Mouse (Mus musculus) spleen, adult 2 months (tissue): Measurements from ENCODE around the gene Amz2. TPM values are rescaled to one million over a fixed set of nuclear protein-coding genes. Genes with fewer than 3 reads are reported as not detected.

Experiments used
- DNase-seq, 2 experiments: peaks; one replicate each; pipeline versions ENCODE4 v3.0.0 to v3.0.0-alpha.2; 2012 to 2021; ENCODE audit warnings: low spot score in 2 of 2, low read depth in 1 of 2
- H3K27ac ChIP-seq: fragments of 200-500 bp; 2 replicates; pipeline ENCODE4 v1.5.1; 2012; ENCODE audit warnings: low read length, inconsistent platforms; ENCODE audit not compliant: insufficient read depth
- H3K27me3 ChIP-seq: fragments of 200-500 bp; 2 replicates; pipeline ENCODE4 v1.6.1; 2012; ENCODE audit warnings: mild to moderate bottlenecking, moderate library complexity, low read length, inconsistent platforms; ENCODE audit not compliant: control insufficient read depth, insufficient read depth
- H3K36me3 ChIP-seq: fragments of 200-500 bp; 2 replicates; pipeline ENCODE4 v1.6.1; 2012; ENCODE audit warnings: mild to moderate bottlenecking, low read length, inconsistent platforms; ENCODE audit not compliant: control insufficient read depth, insufficient read depth
- H3K4me1 ChIP-seq: fragments of 200-500 bp; 2 replicates; pipeline ENCODE4 v1.6.1; 2011; ENCODE audit warnings: inconsistent platforms; ENCODE audit not compliant: control insufficient read depth, insufficient read depth, insufficient read length
- H3K4me3 ChIP-seq: fragments of 200-500 bp; 2 replicates; pipeline ENCODE4 v1.5.1; 2011; ENCODE audit warnings: mild to moderate bottlenecking, inconsistent platforms; ENCODE audit not compliant: insufficient read depth, insufficient read length; ENCODE audit errors: extremely low read depth
- CTCF ChIP-seq: fragments of 200-500 bp; IDR thresholded peaks from 2 replicates; pipeline ENCODE4 v1.5.1; 2011; ENCODE audit warnings: mild to moderate bottlenecking, inconsistent platforms; ENCODE audit not compliant: insufficient read depth, insufficient read length, insufficient replicate concordance; ENCODE audit errors: extremely low read depth
- POLR2A ChIP-seq: fragments of 200-500 bp; IDR thresholded peaks from 2 replicates; pipeline ENCODE4 v1.6.1; 2011; ENCODE audit warnings: low read depth, low read length, inconsistent platforms
- WGBS: fragments of 180-500 bp; shearing (Covaris S2); methylation state at CpG from one replicate; pipeline ENCODE4 v1.1.7; 2018; 5-methylcytosine and 5-hydroxymethylcytosine counted together
- polyA plus RNA-seq: library from polyadenylated mRNA; depleted of rRNA; stranded (reverse); fragments of >200 nt; gene quantifications from 2 replicates; pipeline ENCODE4 v1.2.3, GENCODE M21; 2012

Gene Amz2
- polyA plus RNA-seq, 1 experiment, result 16.5 TPM

- WGBS, result 87% methylated on average over 16 of the region's 16 CpGs
- H3K27ac ChIP-seq, result no peak overlapping the region
- H3K36me3 ChIP-seq, result no peaks in the 10 kb centered on the region
- DNase-seq, result no peak
- H3K4me3 ChIP-seq, result no peak overlapping the region
- no peaks in the 10 kb centered on the region for H3K27me3 ChIP-seq
- H3K4me1 ChIP-seq, result peaks cover 6% of the 10 kb centered on the region; the same call in 1 of the 2 replicates
- TF ChIP-seq CTCF, result no peak
- TF ChIP-seq POLR2A, result no peak
These were observed 52.0 kb downstream of the Amz2 start for GRCm38 (mm10) chr11:109477606-109478380.

- 29% methylated on average over 16 of the region's 16 CpGs for WGBS
- peaks cover 6% of the 10 kb centered on the region; the same call in 1 of the 2 replicates for H3K4me1 ChIP-seq
- H3K27ac ChIP-seq, result no peak overlapping the region; the same call in 1 of the 2 replicates
- H3K4me3 ChIP-seq, result no peak overlapping the region
- H3K27me3 ChIP-seq, result no peaks in the 10 kb centered on the region
- H3K36me3 ChIP-seq, result no peaks in the 10 kb centered on the region
- no peak for DNase-seq
- no peak for TF ChIP-seq POLR2A
- no peak for TF ChIP-seq CTCF
These were observed 54.0 kb downstream of the Amz2 start for GRCm38 (mm10) chr11:109479575-109480285.

GRCm38 (mm10) chr11:109480440-109480839, 54.7 kb downstream of the Amz2 start:
- H3K4me1 ChIP-seq, result peaks cover 6% of the 10 kb centered on the region; the same call in 1 of the 2 replicates
- DNase-seq, result no peak
- no peaks in the 10 kb centered on the region for H3K27me3 ChIP-seq
- no peak overlapping the region for H3K27ac ChIP-seq
- TF ChIP-seq CTCF, result no peak
- TF ChIP-seq POLR2A, result no peak
- WGBS, result 48% methylated on average over 8 of the region's 8 CpGs
- H3K4me3 ChIP-seq, result no peak overlapping the region
- no peaks in the 10 kb centered on the region for H3K36me3 ChIP-seq

GRCm38 (mm10) chr11:109485398-109486045, 59.8 kb downstream of the Amz2 start:
- no peaks in the 10 kb centered on the region for H3K27me3 ChIP-seq
- no peaks in the 10 kb centered on the region for H3K36me3 ChIP-seq
- WGBS, result 93% methylated on average over 15 of the region's 15 CpGs
- TF ChIP-seq POLR2A (no peak), CTCF (no peak)
- no peaks in the 10 kb centered on the region for H3K4me1 ChIP-seq
- DNase-seq, result no peak
- no peak overlapping the region for H3K27ac ChIP-seq
- no peak overlapping the region for H3K4me3 ChIP-seq

GRCm38 (mm10) chr11:109487111-109487510, 61.4 kb downstream of the Amz2 start:
- no peak for TF ChIP-seq CTCF
- no peaks in the 10 kb centered on the region for H3K36me3 ChIP-seq
- H3K27ac ChIP-seq, result no peak overlapping the region
- H3K4me3 ChIP-seq, result no peak overlapping the region
- WGBS, result 90% methylated on average over 1 of the region's 1 CpGs
- no peaks in the 10 kb centered on the region for H3K4me1 ChIP-seq
- DNase-seq, result no peak
- H3K27me3 ChIP-seq, result no peaks in the 10 kb centered on the region

- H3K36me3 ChIP-seq, result no peaks in the 10 kb centered on the region
- H3K4me3 ChIP-seq, result no peak overlapping the region
- no peak overlapping the region for H3K27ac ChIP-seq
- H3K27me3 ChIP-seq, result no peaks in the 10 kb centered on the region
- DNase-seq, result no peak
- TF ChIP-seq POLR2A, result no peak
- TF ChIP-seq CTCF, result no peak
- 58% methylated on average over 10 of the region's 10 CpGs for WGBS
- no peaks in the 10 kb centered on the region for H3K4me1 ChIP-seq
These were observed 62.4 kb downstream of the Amz2 start for GRCm38 (mm10) chr11:109487991-109488684.
